Mouse (Mus musculus) mesoderm, embryonic 11.5 days (tissue): ENCODE data around the gene Ankrd6.

ENCODE experiments used
- DNase-seq: peaks from one replicate; pipeline ENCODE4 v3.0.0-alpha.2; 2012; ENCODE audit warnings: low read depth, low spot score

Ankrd6 gene

GRCm38 (mm10) chr4:32787110-32787509, 163.5 kb downstream of the Ankrd6 start:
- no peak for DNase-seq

- DNase-seq: no peak
These were observed 170.6 kb downstream of the Ankrd6 start for GRCm38 (mm10) chr4:32779996-32780395.

GRCm38 (mm10) chr4:32770284-32770810, 180.3 kb downstream of the Ankrd6 start:
- no peak for DNase-seq

GRCm38 (mm10) chr4:32768046-32768445, 182.6 kb downstream of the Ankrd6 start:
- DNase-seq: no peak

GRCm38 (mm10) chr4:32767471-32767870, 183.2 kb downstream of the Ankrd6 start:
- DNase-seq: no peak

- no peak for DNase-seq
These were observed 193.2 kb downstream of the Ankrd6 start for GRCm38 (mm10) chr4:32757430-32757829.
